Mouse (Mus musculus) megakaryocyte progenitor cell, adult 5-6 weeks (primary cell): ENCODE data around the gene Zfp36. TPM values are rescaled to one million over a fixed set of nuclear protein-coding genes. Genes with fewer than 3 reads are reported as not detected.
A peak's percentile ranks its signal among the peaks of the same experiment; 100 is the strongest.

Experiments used
- ATAC-seq: replicated peaks from 2 replicates; pipeline ENCODE4 v1.8.0; 2016; ENCODE audit warnings: mild to moderate bottlenecking, moderate TSS enrichment, inconsistent platforms; ENCODE audit not compliant: poor library complexity
- total RNA-seq, 2 experiments: library from RNA; stranded (forward) in 1 of 2; stranded (reverse) in 1 of 2; fragments of 157-497, 149-512 nt in 1 of 2; fragments of 200-1000 nt in 1 of 2; gene quantifications; 2 replicates each; pipeline versions ENCODE4 v1.2.3 to v1.2.4; 2015 to 2017

Zfp36 gene
- total RNA-seq, 2 experiments from 2014 or later = 46.4 to 87.3 TPM

- ATAC-seq = no peak
Measured at GRCm38 (mm10) chr7:28341381-28341780, 38.7 kb downstream of the Zfp36 start.

- peak; percentile 71 for ATAC-seq
Measured at GRCm38 (mm10) chr7:28339213-28339917, 40.7 kb downstream of the Zfp36 start.

GRCm38 (mm10) chr7:28338108-28338998 lies 41.7 kb downstream of the Zfp36 start, which contains the start of gene Supt5:
Gene Supt5, minus strand, starts transcription at chr7:28338746.
- peak; percentile 95 for ATAC-seq

- no peak for ATAC-seq
Measured at GRCm38 (mm10) chr7:28335471-28335870, 44.6 kb downstream of the Zfp36 start.

GRCm38 (mm10) chr7:28334534-28334933 lies 45.5 kb downstream of the Zfp36 start:
- no peak for ATAC-seq

GRCm38 (mm10) chr7:28328260-28328659 lies 51.8 kb downstream of the Zfp36 start:
- no peak for ATAC-seq

Other genes with a start within 250 kb of the Zfp36 start
- 164 and 172 TPM in 2 replicates for gene Fbl, start 210.5 kb downstream of the Zfp36 start, total RNA-seq (2015)
- gene Fbl, start 210.5 kb downstream of the Zfp36 start, total RNA-seq (2017) = 207 and 270 TPM in 2 replicates
- 1.2 and 2.1 TPM in 2 replicates for gene Dyrk1b, start 200.8 kb downstream of the Zfp36 start, total RNA-seq (2015)
- 1.1 and 1.2 TPM in 2 replicates for gene Dyrk1b, start 200.8 kb downstream of the Zfp36 start, total RNA-seq (2017)
- 1.9 and 2.9 TPM in 2 replicates for gene Eid2, start 112.4 kb downstream of the Zfp36 start, total RNA-seq (2015)
- gene Eid2, start 112.4 kb downstream of the Zfp36 start, total RNA-seq (2017) = 3.5 TPM in 2 replicates
- 3.6 and 4.5 TPM in 2 replicates for gene Eid2b, start 102.5 kb downstream of the Zfp36 start, total RNA-seq (2015)
- 1.6 and 2.7 TPM in 2 replicates for gene Eid2b, start 102.5 kb downstream of the Zfp36 start, total RNA-seq (2017)
- not detected in 2 replicates for gene Selenov, start 89.1 kb downstream of the Zfp36 start, total RNA-seq (2015)
- gene Selenov, start 89.1 kb downstream of the Zfp36 start, total RNA-seq (2017) = not detected in 2 replicates
- not detected in 2 replicates for gene Dll3, start 78.0 kb downstream of the Zfp36 start, total RNA-seq (2015)
- gene Dll3, start 78.0 kb downstream of the Zfp36 start, total RNA-seq (2017) = 0.25 and 0.34 TPM in 2 replicates
- 41.2 and 45.2 TPM in 2 replicates for gene Timm50, start 68.2 kb downstream of the Zfp36 start, total RNA-seq (2015)
- 37.6 and 51.9 TPM in 2 replicates for gene Timm50, start 68.2 kb downstream of the Zfp36 start, total RNA-seq (2017)
- gene Supt5, start 41.5 kb downstream of the Zfp36 start, total RNA-seq (2015) = 44.5 and 67.5 TPM in 2 replicates
- 64.6 and 68.9 TPM in 2 replicates for gene Supt5, start 41.5 kb downstream of the Zfp36 start, total RNA-seq (2017)
- gene Rps16, start 29.6 kb downstream of the Zfp36 start, total RNA-seq (2015) = 3,279 and 3,562 TPM in 2 replicates
- gene Rps16, start 29.6 kb downstream of the Zfp36 start, total RNA-seq (2017) = 756 and 903 TPM in 2 replicates
- gene Plekhg2, start 7.7 kb downstream of the Zfp36 start, total RNA-seq (2015) = 2.9 and 4.3 TPM in 2 replicates
- 2.0 and 2.1 TPM in 2 replicates for gene Plekhg2, start 7.7 kb downstream of the Zfp36 start, total RNA-seq (2017)
- gene Med29, start 12.5 kb upstream of the Zfp36 start, total RNA-seq (2015) = 30.6 and 36.8 TPM in 2 replicates
- 18.0 and 21.1 TPM in 2 replicates for gene Med29, start 12.5 kb upstream of the Zfp36 start, total RNA-seq (2017)
- 63.9 and 89.2 TPM in 2 replicates for gene Paf1, start 12.7 kb upstream of the Zfp36 start, total RNA-seq (2015)
- 146 and 184 TPM in 2 replicates for gene Paf1, start 12.7 kb upstream of the Zfp36 start, total RNA-seq (2017)
- 378 and 389 TPM in 2 replicates for gene Gmfg, start 57.2 kb upstream of the Zfp36 start, total RNA-seq (2015)
- 658 and 664 TPM in 2 replicates for gene Gmfg, start 57.2 kb upstream of the Zfp36 start, total RNA-seq (2017)
- 1.2 TPM in 2 replicates for gene Lrfn1, start 71.7 kb upstream of the Zfp36 start, total RNA-seq (2015)
- 1.7 and 2.3 TPM in 2 replicates for gene Lrfn1, start 71.7 kb upstream of the Zfp36 start, total RNA-seq (2017)
- not detected in 2 replicates for gene Ifnl2, start 130.2 kb upstream of the Zfp36 start, total RNA-seq (2015)
- not detected in 2 replicates for gene Ifnl2, start 130.2 kb upstream of the Zfp36 start, total RNA-seq (2017)
- gene Ifnl3, start 142.6 kb upstream of the Zfp36 start, total RNA-seq (2015) = not detected in 2 replicates
- not detected in 2 replicates for gene Ifnl3, start 142.6 kb upstream of the Zfp36 start, total RNA-seq (2017)
- gene Sycn, start 160.6 kb upstream of the Zfp36 start, total RNA-seq (2015) = not detected in 2 replicates
- gene Sycn, start 160.6 kb upstream of the Zfp36 start, total RNA-seq (2017) = not detected in 2 replicates
- not detected in 2 replicates for gene Nccrp1, start 167.0 kb upstream of the Zfp36 start, total RNA-seq (2015)
- not detected in 2 replicates for gene Nccrp1, start 167.0 kb upstream of the Zfp36 start, total RNA-seq (2017)
- 20.7 TPM in 2 replicates for gene Samd4b, start 217.9 kb upstream of the Zfp36 start, total RNA-seq (2015)
- 2.7 and 4.3 TPM in 2 replicates for gene Samd4b, start 217.9 kb upstream of the Zfp36 start, total RNA-seq (2017)
- 5.6 and 6.4 TPM in 2 replicates for gene Pak4, start 217.9 kb upstream of the Zfp36 start, total RNA-seq (2015)
- gene Pak4, start 217.9 kb upstream of the Zfp36 start, total RNA-seq (2017) = 3.3 and 3.9 TPM in 2 replicates